Mouse (Mus musculus) heart, embryonic 16.5 days (tissue): ENCODE data around the gene Ppp1r14d. TPM values are rescaled to one million over a fixed set of nuclear protein-coding genes. Genes with fewer than 3 reads are reported as not detected.

ENCODE experiments used
- ATAC-seq: fragments of 200-750 bp; cut with Nextera tagmentation; replicated peaks from 2 replicates; pipeline ENCODE4 v1.8.0; 2017; ENCODE audit warnings: moderate number of reproducible peaks; ENCODE audit not compliant: insufficient read depth, low FRiP score; ENCODE audit errors: extremely low read depth
- H3K27ac ChIP-seq: fragments of 300-500 bp; sonication (generic); 2 replicates; pipeline ENCODE4 v1.5.1; 2014; ENCODE audit warnings: mild to moderate bottlenecking, low read length, control low read depth, moderate library complexity
- H3K27me3 ChIP-seq: fragments of 300-500 bp; sonication (generic); 2 replicates; pipeline ENCODE4 v1.6.1; 2014; ENCODE audit warnings: low read length, mixed read lengths; ENCODE audit not compliant: control insufficient read depth, insufficient read depth
- H3K36me3 ChIP-seq: fragments of 300-500 bp; sonication (generic); 2 replicates; pipeline ENCODE4 v1.6.1; 2014; ENCODE audit not compliant: control insufficient read depth, insufficient read depth
- H3K4me1 ChIP-seq: fragments of 300-500 bp; sonication (generic); 2 replicates; pipeline ENCODE4 v1.6.1; 2014; ENCODE audit warnings: low read length, mixed read lengths; ENCODE audit not compliant: control insufficient read depth, insufficient read depth
- H3K4me2 ChIP-seq: fragments of 300-500 bp; sonication (generic); 2 replicates; pipeline ENCODE4 v1.6.1; 2014; ENCODE audit warnings: low read depth, mild to moderate bottlenecking, control low read depth, low read length
- H3K4me3 ChIP-seq: fragments of 300-500 bp; sonication (generic); 2 replicates; pipeline ENCODE4 v1.5.1; 2014; ENCODE audit warnings: mild to moderate bottlenecking, control low read depth, low read length
- H3K9ac ChIP-seq: fragments of 300-500 bp; sonication (generic); 2 replicates; pipeline ENCODE4 v1.6.1; 2014; ENCODE audit warnings: low read length, control low read depth
- H3K9me3 ChIP-seq: fragments of 300-500 bp; sonication (generic); replicated peaks from 2 replicates; pipeline ENCODE4 v1.6.1; 2016; ENCODE audit warnings: low read length; ENCODE audit not compliant: control insufficient read depth
- WGBS: fragments of 180-500 bp; shearing (Covaris S2); extraction: QIAGEN DNeasy Blood & Tissue Kit; methylation state at CpG from one replicate; pipeline ENCODE4 v1.1.7; 2014; 5-methylcytosine and 5-hydroxymethylcytosine counted together
- polyA plus RNA-seq: library from polyadenylated mRNA; unstranded; fragments of >200 nt; fragmentation: Nextera tagmentation; extraction: Ambion mirVana; gene quantifications from 2 replicates; pipeline ENCODE4 v1.2.1, GENCODE M21; 2015

Gene Ppp1r14d
- polyA plus RNA-seq, 1 experiment from 2014 or later = 0.18 TPM

- H3K9me3 ChIP-seq = no peaks in the 10 kb centered on the region
- H3K4me2 ChIP-seq = no peak overlapping the region
- H3K4me1 ChIP-seq = peaks cover 9% of the 10 kb centered on the region
- peaks cover 41% of the 10 kb centered on the region for H3K27me3 ChIP-seq
- H3K9ac ChIP-seq = no peak overlapping the region
- no peak overlapping the region for H3K27ac ChIP-seq
- 71% methylated on average over 4 of the region's 4 CpGs for WGBS
- H3K4me3 ChIP-seq = no peak overlapping the region
- H3K36me3 ChIP-seq = no peaks in the 10 kb centered on the region
- no peak for ATAC-seq
Observed at GRCm38 (mm10) chr2:119240819-119241186, 11.1 kb upstream of the Ppp1r14d start.

- Histone ChIP-seq H3K9ac (no peak overlapping the region), H3K9me3 (no peaks in the 10 kb centered on the region), H3K36me3 (no peaks in the 10 kb centered on the region), H3K27ac (no peak overlapping the region), H3K4me2 (no peak overlapping the region), H3K4me1 (peaks cover 9% of the 10 kb centered on the region), H3K27me3 (peaks cover 46% of the 10 kb centered on the region), H3K4me3 (no peak overlapping the region)
- 63% methylated on average over 4 of the region's 4 CpGs for WGBS
- no peak for ATAC-seq
Observed at GRCm38 (mm10) chr2:119240075-119240818, 10.5 kb upstream of the Ppp1r14d start.

DNA sequence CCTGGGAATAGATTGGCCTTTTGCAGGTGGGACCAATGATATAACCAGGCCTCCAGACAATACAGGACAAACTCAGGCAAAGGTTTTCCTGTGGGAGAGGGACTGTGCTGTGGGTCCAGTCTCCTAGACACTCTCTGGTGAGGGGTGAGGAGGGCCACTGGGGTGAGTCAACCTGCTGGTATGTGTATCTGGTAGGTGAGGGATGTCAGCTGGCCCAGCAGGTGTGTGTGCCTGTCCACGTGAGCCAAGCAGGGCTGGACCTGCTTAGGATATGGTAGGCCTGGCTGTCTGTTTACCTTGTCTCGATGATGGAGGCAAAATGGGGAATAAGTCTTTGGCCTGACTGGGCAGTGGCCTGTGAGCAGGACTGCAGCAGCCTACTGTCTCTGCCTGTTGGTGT, 9.0 kb upstream of the Ppp1r14d start:
- no peaks in the 10 kb centered on the region for H3K9me3 ChIP-seq
- H3K4me2 ChIP-seq = no peak overlapping the region
- H3K27me3 ChIP-seq = peaks cover 52% of the 10 kb centered on the region
- peaks cover 9% of the 10 kb centered on the region for H3K4me1 ChIP-seq
- no peak overlapping the region for H3K9ac ChIP-seq
- H3K4me3 ChIP-seq = no peak overlapping the region
- ATAC-seq = no peak
- WGBS = 74% methylated on average over 2 of the region's 2 CpGs
- no peaks in the 10 kb centered on the region for H3K36me3 ChIP-seq
- no peak overlapping the region for H3K27ac ChIP-seq

- H3K4me1 ChIP-seq = peaks cover 9% of the 10 kb centered on the region
- H3K4me2 ChIP-seq = peak overlapping the region; percentile 83
- peaks cover 52% of the 10 kb centered on the region for H3K27me3 ChIP-seq
- ATAC-seq = no peak
- 3% methylated on average over 31 of the region's 31 CpGs for WGBS
- no peaks in the 10 kb centered on the region for H3K9me3 ChIP-seq
- H3K36me3 ChIP-seq = no peaks in the 10 kb centered on the region
- no peak overlapping the region for H3K27ac ChIP-seq
- H3K4me3 ChIP-seq = peak overlapping the region; percentile 57
- H3K9ac ChIP-seq = peak overlapping the region; percentile 41
Observed at GRCm38 (mm10) chr2:119237871-119238220, 8.1 kb upstream of the Ppp1r14d start.

- WGBS = under 1% methylated on average over 73 of the region's 73 CpGs
- H3K4me2 ChIP-seq = peak within 1 kb of the TSS; percentile 83
- H3K4me3 ChIP-seq = peak within 1 kb of the TSS; percentile 57
- 0 out of 2 replicates have a peak within 1 kb of the TSS, but pooled peaks have one; percentile 9 for H3K27ac ChIP-seq
- peak within 1 kb of the TSS; percentile 41 for H3K9ac ChIP-seq
- H3K9me3 ChIP-seq = no peaks in the 10 kb centered on the region
- peaks cover 52% of the 10 kb centered on the region for H3K27me3 ChIP-seq
- H3K4me1 ChIP-seq = peaks cover 9% of the 10 kb centered on the region
- no peak for ATAC-seq
- no peaks in the 10 kb centered on the region for H3K36me3 ChIP-seq
Observed at GRCm38 (mm10) chr2:119237210-119237870, 7.6 kb upstream of the Ppp1r14d start, which contains the start of gene Spint1. Gene Spint1 (plus strand): TSS chr2:119237362.

GRCm38 (mm10) chr2:119236682-119237209, 7.0 kb upstream of the Ppp1r14d start:
- WGBS = 12% methylated on average over 25 of the region's 25 CpGs
- H3K9me3 ChIP-seq = no peaks in the 10 kb centered on the region
- H3K36me3 ChIP-seq = no peaks in the 10 kb centered on the region
- H3K4me1 ChIP-seq = peaks cover 9% of the 10 kb centered on the region
- peak overlapping the region; percentile 83 for H3K4me2 ChIP-seq
- H3K27ac ChIP-seq = 0 out of 2 replicates have a peak overlapping the region, but pooled peaks have one; percentile 9
- peak overlapping the region; percentile 41 for H3K9ac ChIP-seq
- peak overlapping the region; percentile 57 for H3K4me3 ChIP-seq
- no peak for ATAC-seq
- H3K27me3 ChIP-seq = peaks cover 52% of the 10 kb centered on the region

GRCm38 (mm10) chr2:119209176-119209507, 20.6 kb downstream of the Ppp1r14d start:
- ATAC-seq = no peak
- H3K4me1 ChIP-seq = peaks cover 5% of the 10 kb centered on the region
- H3K36me3 ChIP-seq = peaks cover 21% of the 10 kb centered on the region
- H3K4me3 ChIP-seq = peak overlapping the region; percentile 87
- 1% methylated on average over 13 of the region's 13 CpGs for WGBS
- H3K27me3 ChIP-seq = no peaks in the 10 kb centered on the region
- peak overlapping the region; percentile 89 for H3K9ac ChIP-seq
- no peaks in the 10 kb centered on the region for H3K9me3 ChIP-seq
- H3K27ac ChIP-seq = peak overlapping the region; percentile 79
- H3K4me2 ChIP-seq = peak overlapping the region; percentile 79

- under 1% methylated on average over 51 of the region's 51 CpGs for WGBS
- H3K4me1 ChIP-seq = peaks cover 5% of the 10 kb centered on the region
- ATAC-seq = peak; percentile 97
- H3K27me3 ChIP-seq = no peaks in the 10 kb centered on the region
- peaks cover 21% of the 10 kb centered on the region for H3K36me3 ChIP-seq
- H3K27ac ChIP-seq = peak within 1 kb of the TSS; percentile 92
- no peaks in the 10 kb centered on the region for H3K9me3 ChIP-seq
- H3K4me3 ChIP-seq = peak within 1 kb of the TSS; percentile 87
- peak within 1 kb of the TSS; percentile 89 for H3K9ac ChIP-seq
- H3K4me2 ChIP-seq = peak within 1 kb of the TSS; percentile 79
Observed at GRCm38 (mm10) chr2:119208344-119209175, 21.1 kb downstream of the Ppp1r14d start, which contains the start of the genes Zfyve19 and Dnajc17. Gene Zfyve19 (plus strand): TSS chr2:119208617. Gene Dnajc17 (minus strand): TSS chr2:119208795.
